Mouse (Mus musculus): ENCODE measurements at regions not wholly inside any gene's neighbourhood (a gene's known extent, or its start where the extent isn't known, plus 50 kb on each side); places are given as distances from the start of the nearest gene placed in this dataset.

DNA sequence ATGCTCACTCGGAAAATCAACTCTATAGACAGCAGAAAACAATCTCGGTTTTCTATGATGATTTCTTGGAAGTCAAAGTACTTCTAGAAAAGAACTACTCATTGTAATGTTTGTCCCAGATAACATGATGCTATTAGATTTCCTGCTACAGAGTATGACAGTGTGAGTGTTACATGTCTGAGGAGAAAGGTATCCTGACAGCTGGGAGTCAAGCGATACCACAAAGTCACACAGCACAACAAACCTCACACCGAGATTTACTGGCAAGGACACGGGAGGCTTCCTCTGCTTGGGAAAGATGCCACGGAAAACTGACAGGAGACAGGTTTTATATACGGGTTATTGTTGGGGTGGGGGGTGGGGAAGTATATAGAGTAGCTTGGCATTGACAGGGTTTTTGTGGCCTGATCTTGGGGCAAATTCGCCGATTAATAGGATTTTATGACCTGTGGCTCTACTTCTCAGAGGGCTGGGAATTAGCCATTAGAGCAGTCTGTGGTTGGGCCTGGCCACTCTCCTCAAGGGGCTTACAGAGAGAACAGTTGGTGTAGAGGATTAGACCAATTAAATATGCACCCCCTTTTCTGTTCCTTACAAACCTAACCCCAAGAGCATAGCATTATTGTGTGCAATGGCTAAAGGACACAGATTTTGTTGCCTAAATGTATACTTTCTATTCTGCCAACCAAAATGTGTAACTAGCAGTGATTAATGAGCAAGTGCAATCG is 209.2 kb upstream of the Sfrp2 start:
- no peak for TF ChIP-seq CTCF (IDR thresholded peaks at IDR 0.05; ENCODE audit: low read depth, low read length)
- no peak for TF ChIP-seq POLR2A (IDR thresholded peaks at IDR 0.05; ENCODE audit: extremely low read depth, insufficient read depth, low read length)
